Mouse (Mus musculus) cerebellum, postnatal 14 days (tissue): ENCODE measurements around the gene Edn2.

Experiments used
- DNase-seq, 2 experiments: peaks; one replicate each; pipeline ENCODE4 v3.0.0; 2021; ENCODE audit warnings: mixed read lengths in 2 of 2

Gene Edn2

GRCm38 (mm10) chr4:120158714-120159310, 2.2 kb upstream of the Edn2 start:
- DNase-seq = peak in 1 of 2 experiments; percentile 35

GRCm38 (mm10) chr4:120162586-120162985, 1.6 kb downstream of the Edn2 start:
- peak in 1 of 2 experiments; percentile 41 for DNase-seq

GRCm38 (mm10) chr4:120163242-120163641, 2.2 kb downstream of the Edn2 start:
- peak; percentile 95 for DNase-seq

GRCm38 (mm10) chr4:120164316-120164715, 3.3 kb downstream of the Edn2 start:
- peak; percentile 63 to 73 for DNase-seq

- no peak for DNase-seq
Observed at GRCm38 (mm10) chr4:120167778-120168177, 6.8 kb downstream of the Edn2 start.

GRCm38 (mm10) chr4:120168346-120168745, 7.3 kb downstream of the Edn2 start:
- DNase-seq = peak; percentile 68 to 84

GRCm38 (mm10) chr4:120170387-120170936, 9.5 kb downstream of the Edn2 start:
- DNase-seq = no peak

- peak; percentile 42 to 54 for DNase-seq
Observed at GRCm38 (mm10) chr4:120172050-120172684, 11.2 kb downstream of the Edn2 start.

- DNase-seq = no peak
Observed at GRCm38 (mm10) chr4:120179123-120179522, 18.1 kb downstream of the Edn2 start.

GRCm38 (mm10) chr4:120180535-120180934, 19.5 kb downstream of the Edn2 start:
- DNase-seq = no peak

- DNase-seq = no peak
Observed at GRCm38 (mm10) chr4:120184374-120184991, 23.5 kb downstream of the Edn2 start.

GRCm38 (mm10) chr4:120186441-120186840, 25.4 kb downstream of the Edn2 start:
- DNase-seq = no peak

GRCm38 (mm10) chr4:120186934-120187333, 25.9 kb downstream of the Edn2 start:
- DNase-seq = peak; percentile 45 to 56

GRCm38 (mm10) chr4:120188204-120188603, 27.2 kb downstream of the Edn2 start:
- DNase-seq = no peak

GRCm38 (mm10) chr4:120188651-120189161, 27.7 kb downstream of the Edn2 start:
- DNase-seq = peak; percentile 91 to 94

- peak; percentile 75 for DNase-seq
Observed at GRCm38 (mm10) chr4:120189941-120190340, 28.9 kb downstream of the Edn2 start.

GRCm38 (mm10) chr4:120191987-120192386, 31.0 kb downstream of the Edn2 start:
- no peak for DNase-seq

GRCm38 (mm10) chr4:120194026-120194425, 33.0 kb downstream of the Edn2 start:
- DNase-seq = no peak

- no peak for DNase-seq
Observed at GRCm38 (mm10) chr4:120194965-120195364, 34.0 kb downstream of the Edn2 start.

GRCm38 (mm10) chr4:120199184-120199885, 38.3 kb downstream of the Edn2 start:
- peak in 1 of 2 experiments; percentile 47 for DNase-seq

GRCm38 (mm10) chr4:120200551-120201266, 39.7 kb downstream of the Edn2 start:
- DNase-seq = no peak

- no peak for DNase-seq
Observed at GRCm38 (mm10) chr4:120204357-120204942, 43.4 kb downstream of the Edn2 start.
